Mouse (Mus musculus): ENCODE measurements around the gene Cyp4f39. TPM values are rescaled to one million over a fixed set of nuclear protein-coding genes. Genes with fewer than 3 reads are reported as not detected.
A peak's percentile ranks its signal among the peaks of the same experiment; 100 is the strongest.

Gene Cyp4f39
- polyA plus RNA-seq, 1 experiment from 2014 or later = 0.37 TPM

- 45% methylated on average over 2 of the region's 2 CpGs for WGBS
- peaks cover 6% of the 10 kb centered on the region for H3K4me1 ChIP-seq (ENCODE audit: control insufficient read depth, insufficient read depth, low read length)
- 0 out of 2 replicates have a peak, but pooled peaks cover 3% of the 10 kb centered on the region for H3K9me3 ChIP-seq (ENCODE audit: control insufficient read depth, low read length)
- peaks cover 12% of the 10 kb centered on the region; the same call in 1 of the 2 replicates for H3K27me3 ChIP-seq (replicated peaks; ENCODE audit: control insufficient read depth, insufficient read depth, low read length)
- ATAC-seq = no peak
- H3K4me2 ChIP-seq (ENCODE audit: low read depth, low read length) = no peak overlapping the region
- H3K9ac ChIP-seq (ENCODE audit: low read depth, low read length) = no peak overlapping the region
- H3K36me3 ChIP-seq (ENCODE audit: control insufficient read depth, insufficient read depth, low read length) = no peaks in the 10 kb centered on the region
- H3K4me3 ChIP-seq (ENCODE audit: low read length) = no peak overlapping the region
- H3K27ac ChIP-seq (ENCODE audit: low read length) = no peak overlapping the region
These were observed 1.5 kb upstream of the Cyp4f39 start for GRCm38 (mm10) chr17:32450844-32451537.

- no peak overlapping the region for H3K9ac ChIP-seq (ENCODE audit: low read depth, low read length)
- peaks cover 12% of the 10 kb centered on the region; the same call in 1 of the 2 replicates for H3K27me3 ChIP-seq (replicated peaks; ENCODE audit: control insufficient read depth, insufficient read depth, low read length)
- no peak overlapping the region for H3K27ac ChIP-seq (ENCODE audit: low read length)
- no peak for ATAC-seq
- no peak overlapping the region for H3K4me2 ChIP-seq (ENCODE audit: low read depth, low read length)
- WGBS = 72% methylated on average over 4 of the region's 4 CpGs
- H3K36me3 ChIP-seq (ENCODE audit: control insufficient read depth, insufficient read depth, low read length) = no peaks in the 10 kb centered on the region
- 0 out of 2 replicates have a peak, but pooled peaks cover under 1% of the 10 kb centered on the region for H3K9me3 ChIP-seq (ENCODE audit: control insufficient read depth, low read length)
- H3K4me3 ChIP-seq (ENCODE audit: low read length) = no peak overlapping the region
- H3K4me1 ChIP-seq (ENCODE audit: control insufficient read depth, insufficient read depth, low read length) = peaks cover 6% of the 10 kb centered on the region
These were observed 1.7 kb downstream of the Cyp4f39 start for GRCm38 (mm10) chr17:32454188-32454587.

GRCm38 (mm10) chr17:32454997-32455396, 2.5 kb downstream of the Cyp4f39 start:
- no peak for ATAC-seq
- H3K4me1 ChIP-seq (ENCODE audit: control insufficient read depth, insufficient read depth, low read length) = peaks cover 6% of the 10 kb centered on the region
- no peak overlapping the region for H3K4me2 ChIP-seq (ENCODE audit: low read depth, low read length)
- H3K4me3 ChIP-seq (ENCODE audit: low read length) = no peak overlapping the region
- peaks cover 12% of the 10 kb centered on the region; the same call in 1 of the 2 replicates for H3K27me3 ChIP-seq (replicated peaks; ENCODE audit: control insufficient read depth, insufficient read depth, low read length)
- no peaks in the 10 kb centered on the region for H3K36me3 ChIP-seq (ENCODE audit: control insufficient read depth, insufficient read depth, low read length)
- H3K27ac ChIP-seq (ENCODE audit: low read length) = no peak overlapping the region
- no peak overlapping the region for H3K9ac ChIP-seq (ENCODE audit: low read depth, low read length)
- 37% methylated on average over 2 of the region's 2 CpGs for WGBS
- no peaks in the 10 kb centered on the region for H3K9me3 ChIP-seq (ENCODE audit: control insufficient read depth, low read length)

GRCm38 (mm10) chr17:32468494-32468893, 16.0 kb downstream of the Cyp4f39 start:
- no peaks in the 10 kb centered on the region for H3K4me1 ChIP-seq (ENCODE audit: control insufficient read depth, insufficient read depth, low read length)
- no peak overlapping the region for H3K4me3 ChIP-seq (ENCODE audit: low read length)
- ATAC-seq = peak; percentile 82
- H3K9me3 ChIP-seq (ENCODE audit: control insufficient read depth, low read length) = no peaks in the 10 kb centered on the region
- H3K9ac ChIP-seq (ENCODE audit: low read depth, low read length) = no peak overlapping the region
- H3K27ac ChIP-seq (ENCODE audit: low read length) = no peak overlapping the region
- H3K27me3 ChIP-seq (replicated peaks; ENCODE audit: control insufficient read depth, insufficient read depth, low read length) = no peaks in the 10 kb centered on the region
- no peaks in the 10 kb centered on the region for H3K36me3 ChIP-seq (ENCODE audit: control insufficient read depth, insufficient read depth, low read length)
- no peak overlapping the region for H3K4me2 ChIP-seq (ENCODE audit: low read depth, low read length)
- 49% methylated on average over 7 of the region's 7 CpGs for WGBS

GRCm38 (mm10) chr17:32470795-32471194, 18.3 kb downstream of the Cyp4f39 start:
- WGBS = 76% methylated on average over 4 of the region's 4 CpGs
- H3K9me3 ChIP-seq (ENCODE audit: control insufficient read depth, low read length) = no peaks in the 10 kb centered on the region

GRCm38 (mm10) chr17:32472176-32472575, 19.7 kb downstream of the Cyp4f39 start:
- no peak overlapping the region for H3K4me2 ChIP-seq (ENCODE audit: low read depth, low read length)
- no peaks in the 10 kb centered on the region for H3K9me3 ChIP-seq (ENCODE audit: control insufficient read depth, low read length)
- H3K27me3 ChIP-seq (replicated peaks; ENCODE audit: control insufficient read depth, insufficient read depth, low read length) = no peaks in the 10 kb centered on the region
- H3K4me1 ChIP-seq (ENCODE audit: control insufficient read depth, insufficient read depth, low read length) = no peaks in the 10 kb centered on the region
- H3K9ac ChIP-seq (ENCODE audit: low read depth, low read length) = no peak overlapping the region
- 47% methylated on average over 7 of the region's 7 CpGs for WGBS
- ATAC-seq = no peak
- no peak overlapping the region for H3K27ac ChIP-seq (ENCODE audit: low read length)
- no peak overlapping the region for H3K4me3 ChIP-seq (ENCODE audit: low read length)
- H3K36me3 ChIP-seq (ENCODE audit: control insufficient read depth, insufficient read depth, low read length) = no peaks in the 10 kb centered on the region

More at GRCm38 (mm10) chr17:32470795-32471194, 18.3 kb downstream of the Cyp4f39 start:
- Histone ChIP-seq H3K36me3 (ENCODE audit: control insufficient read depth, insufficient read depth, low read length) (no peaks in the 10 kb centered on the region), H3K27me3 (replicated peaks; ENCODE audit: control insufficient read depth, insufficient read depth, low read length) (no peaks in the 10 kb centered on the region), H3K4me2 (ENCODE audit: low read depth, low read length) (no peak overlapping the region), H3K9ac (ENCODE audit: low read depth, low read length) (no peak overlapping the region), H3K4me1 (ENCODE audit: control insufficient read depth, insufficient read depth, low read length) (no peaks in the 10 kb centered on the region), H3K4me3 (ENCODE audit: low read length) (no peak overlapping the region), H3K27ac (ENCODE audit: low read length) (no peak overlapping the region)
- no peak for ATAC-seq

- H3K27me3 ChIP-seq (replicated peaks; ENCODE audit: control insufficient read depth, insufficient read depth, low read length) = no peaks in the 10 kb centered on the region
- H3K4me1 ChIP-seq (ENCODE audit: control insufficient read depth, insufficient read depth, low read length) = no peaks in the 10 kb centered on the region
- no peaks in the 10 kb centered on the region for H3K36me3 ChIP-seq (ENCODE audit: control insufficient read depth, insufficient read depth, low read length)
- WGBS = 77% methylated on average over 5 of the region's 5 CpGs
- no peak for ATAC-seq
- no peak overlapping the region for H3K4me2 ChIP-seq (ENCODE audit: low read depth, low read length)
- no peak overlapping the region for H3K27ac ChIP-seq (ENCODE audit: low read length)
- H3K4me3 ChIP-seq (ENCODE audit: low read length) = no peak overlapping the region
- no peak overlapping the region for H3K9ac ChIP-seq (ENCODE audit: low read depth, low read length)
- H3K9me3 ChIP-seq (ENCODE audit: control insufficient read depth, low read length) = no peaks in the 10 kb centered on the region
These were observed 22.5 kb downstream of the Cyp4f39 start for GRCm38 (mm10) chr17:32474954-32475560.

- WGBS = 83% methylated on average over 1 of the region's 1 CpGs
- no peak for ATAC-seq
- H3K9me3 ChIP-seq (ENCODE audit: control insufficient read depth, low read length) = no peaks in the 10 kb centered on the region
- H3K4me3 ChIP-seq (ENCODE audit: low read length) = no peak overlapping the region
- no peak overlapping the region for H3K4me2 ChIP-seq (ENCODE audit: low read depth, low read length)
- no peaks in the 10 kb centered on the region for H3K27me3 ChIP-seq (replicated peaks; ENCODE audit: control insufficient read depth, insufficient read depth, low read length)
- H3K27ac ChIP-seq (ENCODE audit: low read length) = no peak overlapping the region
- no peak overlapping the region for H3K9ac ChIP-seq (ENCODE audit: low read depth, low read length)
- H3K4me1 ChIP-seq (ENCODE audit: control insufficient read depth, insufficient read depth, low read length) = no peaks in the 10 kb centered on the region
- no peaks in the 10 kb centered on the region for H3K36me3 ChIP-seq (ENCODE audit: control insufficient read depth, insufficient read depth, low read length)
These were observed 24.7 kb downstream of the Cyp4f39 start for GRCm38 (mm10) chr17:32477204-32477603.

GRCm38 (mm10) chr17:32478727-32479126, 26.2 kb downstream of the Cyp4f39 start:
- Histone ChIP-seq H3K36me3 (ENCODE audit: control insufficient read depth, insufficient read depth, low read length) (no peaks in the 10 kb centered on the region), H3K27me3 (replicated peaks; ENCODE audit: control insufficient read depth, insufficient read depth, low read length) (no peaks in the 10 kb centered on the region), H3K4me2 (ENCODE audit: low read depth, low read length) (no peak overlapping the region), H3K9me3 (ENCODE audit: control insufficient read depth, low read length) (no peaks in the 10 kb centered on the region), H3K4me3 (ENCODE audit: low read length) (no peak overlapping the region), H3K9ac (ENCODE audit: low read depth, low read length) (no peak overlapping the region), H3K27ac (ENCODE audit: low read length) (no peak overlapping the region), H3K4me1 (ENCODE audit: control insufficient read depth, insufficient read depth, low read length) (no peaks in the 10 kb centered on the region)
- no peak for ATAC-seq
- 53% methylated on average over 2 of the region's 2 CpGs for WGBS
